Mouse (Mus musculus) CH12.LX (cell line): ENCODE measurements around the gene Il17rd.

Experiments used
- CTCF ChIP-seq, 2 experiments: IDR thresholded peaks in 1 of 2; conservative IDR thresholded peaks in 1 of 2; 2 replicates each; pipeline ENCODE4 v1.5.1; 2011 to 2012; ENCODE audit warnings: low read depth in 2 of 2, low read length in 2 of 2, improper control_type of control experiment in 1 of 2, inconsistent platforms in 1 of 2, mild to moderate bottlenecking in 1 of 2, moderate library complexity in 1 of 2
- EP300 ChIP-seq: IDR thresholded peaks from 2 replicates; pipeline ENCODE4 v1.6.1; 2011; ENCODE audit warnings: low read length, improper control_type of control experiment
- GABPA ChIP-seq: IDR thresholded peaks from 2 replicates; pipeline ENCODE4 v1.6.1; 2012; ENCODE audit warnings: low read depth, low read length, improper control_type of control experiment, inconsistent platforms; ENCODE audit not compliant: insufficient replicate concordance
- NELFE ChIP-seq: IDR thresholded peaks from 2 replicates; pipeline ENCODE4 v1.6.1; 2011; ENCODE audit warnings: low read depth, low read length, improper control_type of control experiment
- NRF1 ChIP-seq: IDR thresholded peaks from 2 replicates; pipeline ENCODE4 v1.6.1; 2014; ENCODE audit warnings: low read depth, mild to moderate bottlenecking, inconsistent platforms, low read length, improper control_type of control experiment, moderate library complexity
- TCF12 ChIP-seq: IDR thresholded peaks from 2 replicates; pipeline ENCODE4 v1.6.1; 2014; ENCODE audit warnings: low read depth, mild to moderate bottlenecking, inconsistent platforms, low read length, improper control_type of control experiment
- ZKSCAN1 ChIP-seq: IDR thresholded peaks from 2 replicates; pipeline ENCODE4 v1.6.1; 2012; ENCODE audit warnings: low read depth, inconsistent platforms, low read length, improper control_type of control experiment, borderline replicate concordance
- ZNF384 ChIP-seq: IDR thresholded peaks from 2 replicates; pipeline ENCODE4 v1.6.1; 2012; ENCODE audit warnings: low read depth, low read length, improper control_type of control experiment, inconsistent platforms

DNA sequence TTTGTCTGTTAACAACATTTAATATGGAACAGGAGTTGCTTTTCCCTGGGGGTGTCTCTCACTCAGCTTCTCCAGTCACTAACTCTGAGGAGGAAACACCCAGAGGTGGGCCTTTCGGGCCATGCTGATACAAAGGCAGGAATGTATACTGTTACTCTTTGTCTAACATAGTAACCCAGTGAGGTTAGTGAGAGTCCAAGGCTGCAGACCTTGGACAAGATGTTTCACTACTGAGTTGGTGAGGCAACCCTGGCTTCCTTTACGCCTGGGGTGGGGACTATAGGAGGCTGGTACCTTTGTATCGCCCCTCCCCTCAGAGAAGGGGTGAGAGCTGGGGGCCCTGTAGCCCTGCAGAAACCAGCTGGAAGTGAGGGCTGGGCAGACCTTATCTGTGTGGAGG is 83.9 kb downstream of the Il17rd start:
- TF ChIP-seq GABPA (no peak), ZKSCAN1 (no peak), EP300 (no peak), CTCF (conservative IDR thresholded peaks at IDR 0.05 in 1 of 2, IDR thresholded peaks at IDR 0.05 in 1 of 2; ENCODE audit: low read depth in 2 of 2, low read length in 2 of 2) (no peak), ZNF384 (no peak), TCF12 (no peak), NELFE (no peak), NRF1 (no peak)
